Mouse (Mus musculus) forebrain, embryonic 16.5 days (tissue): ENCODE measurements at regions not wholly inside any gene's neighbourhood (a gene's known extent, or its start where the extent isn't known, plus 50 kb on each side); places are given as distances from the start of the nearest gene placed in this dataset.
A peak's percentile ranks its signal among the peaks of the same experiment; 100 is the strongest.

ENCODE experiments used
- ATAC-seq: fragments of 200-750 bp; cut with Nextera tagmentation; 2 replicates; pipeline ENCODE4 v1.8.0; 2017; ENCODE audit warnings: mild to moderate bottlenecking, moderate library complexity
- H3K27ac ChIP-seq: fragments of 300-500 bp; sonication (generic); 2 replicates; pipeline ENCODE4 v1.5.1; 2014; ENCODE audit warnings: low read length, control low read depth
- H3K27me3 ChIP-seq: fragments of 300-500 bp; sonication (generic); replicated peaks from 2 replicates; pipeline ENCODE4 v1.6.1; 2014; ENCODE audit warnings: low read length; ENCODE audit not compliant: control insufficient read depth, insufficient read depth
- H3K36me3 ChIP-seq: fragments of 300-500 bp; sonication (generic); 2 replicates; pipeline ENCODE4 v1.6.1; 2014; ENCODE audit not compliant: control insufficient read depth, insufficient read depth
- H3K4me1 ChIP-seq: fragments of 300-500 bp; sonication (generic); replicated peaks from 2 replicates; pipeline ENCODE4 v1.6.1; 2014; ENCODE audit warnings: low read length; ENCODE audit not compliant: control insufficient read depth, insufficient read depth
- H3K4me2 ChIP-seq: fragments of 300-500 bp; sonication (generic); 2 replicates; pipeline ENCODE4 v1.6.1; 2014; ENCODE audit warnings: mild to moderate bottlenecking, low read length, control low read depth
- H3K4me3 ChIP-seq: fragments of 300-500 bp; sonication (generic); replicated peaks from 2 replicates; pipeline ENCODE4 v1.5.1; 2014; ENCODE audit warnings: mild to moderate bottlenecking, low read length, control low read depth
- H3K9ac ChIP-seq: fragments of 300-500 bp; sonication (generic); replicated peaks from 2 replicates; pipeline ENCODE4 v1.6.1; 2014; ENCODE audit warnings: low read depth, low read length, control low read depth
- H3K9me3 ChIP-seq: fragments of 300-500 bp; sonication (generic); 2 replicates; pipeline ENCODE4 v1.6.1; 2016; ENCODE audit warnings: low read length; ENCODE audit not compliant: control insufficient read depth
- WGBS: fragments of 180-500 bp; shearing (Covaris S2); extraction: QIAGEN DNeasy Blood & Tissue Kit; methylation state at CpG from one replicate; pipeline ENCODE4 v1.1.7; 2014; 5-methylcytosine and 5-hydroxymethylcytosine counted together

- H3K27ac ChIP-seq, result no peak overlapping the region
- WGBS, result 73% methylated on average over 4 of the region's 4 CpGs
- no peaks in the 10 kb centered on the region for H3K9me3 ChIP-seq
- H3K36me3 ChIP-seq, result no peaks in the 10 kb centered on the region
- H3K4me2 ChIP-seq, result no peak overlapping the region
- ATAC-seq, result peak; percentile 89
- H3K4me1 ChIP-seq, result no peaks in the 10 kb centered on the region
- no peaks in the 10 kb centered on the region for H3K27me3 ChIP-seq
- H3K9ac ChIP-seq, result no peak overlapping the region
- no peak overlapping the region for H3K4me3 ChIP-seq
Observed at GRCm38 (mm10) chr3:43783000-43783588, 1595.1 kb upstream of the Pcdh10 start.

GRCm38 (mm10) chr3:43784170-43784569, 1594.0 kb upstream of the Pcdh10 start:
- Histone ChIP-seq H3K27ac (no peak overlapping the region), H3K9ac (no peak overlapping the region), H3K36me3 (no peaks in the 10 kb centered on the region), H3K9me3 (no peaks in the 10 kb centered on the region), H3K4me2 (no peak overlapping the region), H3K4me1 (no peaks in the 10 kb centered on the region), H3K27me3 (no peaks in the 10 kb centered on the region), H3K4me3 (no peak overlapping the region)
- WGBS, result 83% methylated on average over 2 of the region's 2 CpGs
- ATAC-seq, result no peak
